Mouse (Mus musculus) lung, adult 2 months (tissue): ENCODE results near the gene Prpf6.

Experiments
- CTCF ChIP-seq: fragments of 200-500 bp; IDR thresholded peaks from 2 replicates; pipeline ENCODE4 v1.5.1; 2011; ENCODE audit warnings: mild to moderate bottlenecking, low read length, control low read depth; ENCODE audit not compliant: insufficient read depth
- POLR2A ChIP-seq: fragments of 200-500 bp; IDR thresholded peaks from 2 replicates; pipeline ENCODE4 v1.6.1; 2011; ENCODE audit warnings: low read depth, mild to moderate bottlenecking, control low read depth, low read length, borderline replicate concordance; ENCODE audit errors: extremely low read depth

DNA sequence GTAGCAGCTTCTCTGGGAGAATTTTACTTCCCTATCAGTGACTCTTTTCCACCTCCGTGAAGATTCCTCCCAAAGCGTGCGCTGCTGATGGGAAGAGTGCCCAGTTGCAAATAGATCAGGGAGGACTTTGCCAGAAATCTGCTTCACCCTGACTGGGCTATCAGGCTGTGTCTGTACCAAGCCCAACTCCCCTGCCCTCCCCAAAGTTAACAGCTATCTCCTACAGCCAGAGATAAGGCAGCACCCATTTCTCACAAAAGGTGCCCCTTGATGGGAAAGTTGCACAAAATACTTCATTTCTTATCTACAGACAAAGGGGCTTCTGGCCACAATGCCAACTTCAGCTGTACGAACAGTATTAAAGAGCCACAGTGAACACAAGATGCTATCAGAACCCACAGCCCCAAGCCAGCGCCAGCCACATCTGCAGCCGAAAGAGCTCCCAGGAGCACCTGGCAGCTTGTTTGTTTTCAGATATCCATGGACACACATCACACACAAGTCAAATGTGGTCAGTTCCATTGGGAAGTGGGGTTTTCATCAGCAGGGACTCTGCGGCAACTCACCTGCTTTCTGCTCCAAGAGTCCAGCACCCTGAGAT is 13.6 kb upstream of the Prpf6 start:
- no peak for TF ChIP-seq CTCF
- TF ChIP-seq POLR2A, result no peak
